Mouse (Mus musculus): ENCODE results near the gene Ing5.
"Not testable (repeated sequence)": the region's sequence is repeated elsewhere in the genome, so short reads cannot be mapped to it uniquely, and the experiment has no call there.

Gene Ing5

GRCm38 (mm10) chr1:93810011-93810410 is 6.2 kb downstream of the Ing5 start:
- DNase-seq (ENCODE audit: low spot score in 2 of 2), result no peak

GRCm38 (mm10) chr1:93811495-93812039 is 7.8 kb downstream of the Ing5 start:
- DNase-seq (ENCODE audit: low spot score in 2 of 2), result no peak

GRCm38 (mm10) chr1:93817823-93818532 is 14.2 kb downstream of the Ing5 start:
- DNase-seq (ENCODE audit: low spot score in 2 of 2), result no peak

- no peak for DNase-seq (ENCODE audit: low spot score in 2 of 2)
These were observed 15.0 kb downstream of the Ing5 start for GRCm38 (mm10) chr1:93818722-93819121.

- no peak for DNase-seq (ENCODE audit: low spot score in 2 of 2)
These were observed 20.2 kb downstream of the Ing5 start for GRCm38 (mm10) chr1:93823796-93824495.

- no peak for DNase-seq (ENCODE audit: low spot score in 2 of 2)
These were observed 20.8 kb downstream of the Ing5 start, which contains the start of gene D2hgdh for GRCm38 (mm10) chr1:93824609-93825008. Gene D2hgdh, plus strand, starts transcription at chr1:93824909.

- peak; percentile 96 to 98 for DNase-seq (ENCODE audit: low spot score in 2 of 2)
These were observed 21.4 kb downstream of the Ing5 start for GRCm38 (mm10) chr1:93825105-93825674.

GRCm38 (mm10) chr1:93825771-93826539 is 22.2 kb downstream of the Ing5 start:
- DNase-seq (ENCODE audit: low spot score in 2 of 2), result no peak

- no peak for DNase-seq (ENCODE audit: low spot score in 2 of 2)
These were observed 22.7 kb downstream of the Ing5 start for GRCm38 (mm10) chr1:93826540-93826835.

- DNase-seq (ENCODE audit: low spot score in 2 of 2), result not testable (repeated sequence)
These were observed 29.1 kb downstream of the Ing5 start for GRCm38 (mm10) chr1:93832754-93833360.

GRCm38 (mm10) chr1:93834671-93835150 is 30.9 kb downstream of the Ing5 start:
- no peak for DNase-seq (ENCODE audit: low spot score in 2 of 2)

- DNase-seq (ENCODE audit: low spot score in 2 of 2), result no peak
These were observed 31.4 kb downstream of the Ing5 start for GRCm38 (mm10) chr1:93835211-93835610.

- no peak for DNase-seq (ENCODE audit: low spot score in 2 of 2)
These were observed 32.2 kb downstream of the Ing5 start for GRCm38 (mm10) chr1:93835876-93836531.

GRCm38 (mm10) chr1:93836532-93836913 is 32.8 kb downstream of the Ing5 start:
- DNase-seq (ENCODE audit: low spot score in 2 of 2), result no peak

- no peak for DNase-seq (ENCODE audit: low spot score in 2 of 2)
These were observed 33.6 kb downstream of the Ing5 start for GRCm38 (mm10) chr1:93837335-93837734.

- DNase-seq (ENCODE audit: low spot score in 2 of 2), result not testable (repeated sequence)
These were observed 34.8 kb downstream of the Ing5 start for GRCm38 (mm10) chr1:93838569-93838968.

- DNase-seq (ENCODE audit: low spot score in 2 of 2), result not testable (repeated sequence)
These were observed 42.1 kb downstream of the Ing5 start for GRCm38 (mm10) chr1:93845766-93846366.

GRCm38 (mm10) chr1:93855790-93856189 is 52.0 kb downstream of the Ing5 start:
- DNase-seq (ENCODE audit: low spot score in 2 of 2), result not testable (repeated sequence)

GRCm38 (mm10) chr1:93857370-93857769 is 53.6 kb downstream of the Ing5 start:
- no peak for DNase-seq (ENCODE audit: low spot score in 2 of 2)

GRCm38 (mm10) chr1:93857991-93858390 is 54.2 kb downstream of the Ing5 start:
- no peak for DNase-seq (ENCODE audit: low spot score in 2 of 2)

Measured in frontal cortex, postnatal 36 days (tissue).